Mouse (Mus musculus): ENCODE results near the gene Skor1. TPM values are rescaled to one million over a fixed set of nuclear protein-coding genes. Genes with fewer than 3 reads are reported as not detected.
A peak's percentile ranks its signal among the peaks of the same experiment; 100 is the strongest.

The Skor1 gene
- polyA plus RNA-seq, 1 experiment from 2014 or later, result not detected

GRCm38 (mm10) chr9:63098887-63099286 is 49.9 kb downstream of the Skor1 start:
- ATAC-seq (ENCODE audit: insufficient read depth, low FRiP score, low read depth), result no peak
- WGBS, result 64% methylated on average over 4 of the region's 4 CpGs
- no peak overlapping the region for H3K27ac ChIP-seq

GRCm38 (mm10) chr9:63097204-63097603 is 51.6 kb downstream of the Skor1 start:
- WGBS, result 57% methylated on average over 1 of the region's 1 CpGs
- no peak for ATAC-seq (ENCODE audit: insufficient read depth, low FRiP score, low read depth)

More at GRCm38 (mm10) chr9:63098887-63099286, 49.9 kb downstream of the Skor1 start:
- Histone ChIP-seq H3K9me3 (no peaks in the 10 kb centered on the region), H3K4me2 (no peak overlapping the region), H3K27me3 (replicated peaks) (no peaks in the 10 kb centered on the region), H3K4me3 (replicated peaks) (no peak overlapping the region), H3K36me3 (no peaks in the 10 kb centered on the region), H3K9ac (no peak overlapping the region), H3K4me1 (0 out of 2 replicates have a peak, but pooled peaks cover 5% of the 10 kb centered on the region)

DNA sequence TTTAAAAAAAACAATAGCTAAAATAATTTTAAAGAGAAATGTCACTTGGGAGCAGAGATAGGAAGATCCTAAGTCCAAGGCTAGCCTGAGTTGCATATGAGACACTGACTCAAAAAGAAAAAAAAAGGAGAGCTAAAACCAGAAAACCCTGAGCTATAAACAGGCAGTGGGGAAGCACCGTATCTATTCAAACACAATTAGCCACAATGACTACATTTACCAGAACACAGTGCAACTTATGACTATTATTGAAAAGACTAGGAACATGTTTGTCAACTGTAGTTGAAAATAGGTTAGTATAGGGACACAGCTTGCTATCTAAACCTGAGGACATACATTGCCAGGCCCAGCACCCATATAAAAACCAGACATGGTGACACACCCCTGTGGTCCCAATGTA is 54.7 kb downstream of the Skor1 start:
- no peak overlapping the region for H3K4me2 ChIP-seq
- no peaks in the 10 kb centered on the region for H3K9me3 ChIP-seq
- no peaks in the 10 kb centered on the region for H3K36me3 ChIP-seq
- no peak overlapping the region for H3K4me3 ChIP-seq (replicated peaks)
- no peaks in the 10 kb centered on the region for H3K27me3 ChIP-seq (replicated peaks)
- no peak overlapping the region for H3K27ac ChIP-seq
- H3K4me1 ChIP-seq, result peaks cover 19% of the 10 kb centered on the region
- H3K9ac ChIP-seq, result no peak overlapping the region
- ATAC-seq (ENCODE audit: insufficient read depth, low FRiP score, low read depth), result no peak
- 91% methylated on average over 1 of the region's 1 CpGs for WGBS

More at GRCm38 (mm10) chr9:63097204-63097603, 51.6 kb downstream of the Skor1 start:
- no peak overlapping the region for H3K27ac ChIP-seq
- no peaks in the 10 kb centered on the region for H3K9me3 ChIP-seq
- no peak overlapping the region for H3K4me2 ChIP-seq
- 0 out of 2 replicates have a peak, but pooled peaks cover 10% of the 10 kb centered on the region for H3K4me1 ChIP-seq
- no peak overlapping the region for H3K9ac ChIP-seq
- H3K27me3 ChIP-seq (replicated peaks), result no peaks in the 10 kb centered on the region
- no peaks in the 10 kb centered on the region for H3K36me3 ChIP-seq
- no peak overlapping the region for H3K4me3 ChIP-seq (replicated peaks)

DNA sequence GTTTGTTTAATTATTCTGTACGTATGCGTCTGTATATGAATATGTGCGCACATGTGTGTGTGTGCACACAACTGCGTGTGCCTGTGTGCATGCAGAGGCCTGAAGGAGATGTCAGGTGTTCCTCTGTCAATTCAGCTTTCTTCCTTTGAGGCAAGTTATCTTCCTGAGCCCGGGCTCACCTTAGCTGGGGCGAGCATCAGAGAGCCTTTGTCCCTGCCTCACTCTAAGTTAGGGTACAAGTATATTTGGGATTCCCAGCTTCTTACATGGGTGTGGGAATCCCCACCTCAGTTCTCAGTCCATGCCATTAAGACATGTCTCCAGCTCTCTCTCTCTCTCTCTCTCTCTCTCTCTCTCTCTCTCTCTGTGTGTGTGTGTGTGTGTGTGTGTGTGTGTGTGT is 56.2 kb downstream of the Skor1 start:
- H3K27me3 ChIP-seq (replicated peaks), result no peaks in the 10 kb centered on the region
- 8% methylated on average over 6 of the region's 6 CpGs for WGBS
- H3K9me3 ChIP-seq, result no peaks in the 10 kb centered on the region
- ATAC-seq (ENCODE audit: insufficient read depth, low FRiP score, low read depth), result 0 out of 2 replicates have a peak, but pooled peaks have one; percentile 8
- peak overlapping the region; percentile 54 for H3K4me2 ChIP-seq
- peak overlapping the region; percentile 34 for H3K4me3 ChIP-seq (replicated peaks)
- H3K9ac ChIP-seq, result no peak overlapping the region
- peaks cover 14% of the 10 kb centered on the region for H3K4me1 ChIP-seq
- no peaks in the 10 kb centered on the region for H3K36me3 ChIP-seq
- H3K27ac ChIP-seq, result peak overlapping the region; percentile 89

DNA sequence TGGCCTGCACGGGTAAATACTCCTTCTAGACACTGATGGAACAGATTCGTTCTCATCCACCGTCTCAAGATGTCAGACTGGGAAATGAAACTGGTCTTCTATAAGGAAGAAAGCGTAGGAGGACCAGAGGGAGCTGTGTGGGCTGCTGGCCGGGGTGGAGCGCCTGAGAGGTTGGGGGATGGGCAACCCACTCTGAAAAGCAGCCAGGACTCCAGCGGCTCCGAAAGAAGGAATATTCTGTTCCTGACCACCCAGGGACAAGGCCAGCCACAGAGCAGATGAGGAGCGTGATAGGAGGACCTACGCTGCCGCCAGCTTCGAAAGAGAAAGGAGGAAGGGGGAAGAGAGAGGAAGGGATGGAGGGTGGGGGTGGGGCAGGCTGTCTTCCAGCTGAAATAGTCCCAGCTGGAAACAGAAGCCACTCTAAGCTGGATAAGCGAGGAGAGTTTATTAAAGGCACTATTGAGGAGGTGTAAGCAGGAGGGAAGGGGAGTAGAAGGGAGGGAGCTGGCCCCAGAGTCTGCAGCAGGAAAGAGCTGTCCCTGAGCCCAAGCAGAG is 56.7 kb downstream of the Skor1 start:
- Histone ChIP-seq H3K27me3 (replicated peaks) (no peaks in the 10 kb centered on the region), H3K36me3 (no peaks in the 10 kb centered on the region), H3K9me3 (no peaks in the 10 kb centered on the region), H3K4me2 (peak overlapping the region; percentile 54), H3K4me1 (peaks cover 14% of the 10 kb centered on the region), H3K4me3 (replicated peaks) (peak overlapping the region; percentile 34), H3K27ac (peak overlapping the region; percentile 89), H3K9ac (no peak overlapping the region)
- peak; percentile 81; the same call in 1 of the 2 replicates for ATAC-seq (ENCODE audit: insufficient read depth, low FRiP score, low read depth)
- WGBS, result under 1% methylated on average over 13 of the region's 13 CpGs

DNA sequence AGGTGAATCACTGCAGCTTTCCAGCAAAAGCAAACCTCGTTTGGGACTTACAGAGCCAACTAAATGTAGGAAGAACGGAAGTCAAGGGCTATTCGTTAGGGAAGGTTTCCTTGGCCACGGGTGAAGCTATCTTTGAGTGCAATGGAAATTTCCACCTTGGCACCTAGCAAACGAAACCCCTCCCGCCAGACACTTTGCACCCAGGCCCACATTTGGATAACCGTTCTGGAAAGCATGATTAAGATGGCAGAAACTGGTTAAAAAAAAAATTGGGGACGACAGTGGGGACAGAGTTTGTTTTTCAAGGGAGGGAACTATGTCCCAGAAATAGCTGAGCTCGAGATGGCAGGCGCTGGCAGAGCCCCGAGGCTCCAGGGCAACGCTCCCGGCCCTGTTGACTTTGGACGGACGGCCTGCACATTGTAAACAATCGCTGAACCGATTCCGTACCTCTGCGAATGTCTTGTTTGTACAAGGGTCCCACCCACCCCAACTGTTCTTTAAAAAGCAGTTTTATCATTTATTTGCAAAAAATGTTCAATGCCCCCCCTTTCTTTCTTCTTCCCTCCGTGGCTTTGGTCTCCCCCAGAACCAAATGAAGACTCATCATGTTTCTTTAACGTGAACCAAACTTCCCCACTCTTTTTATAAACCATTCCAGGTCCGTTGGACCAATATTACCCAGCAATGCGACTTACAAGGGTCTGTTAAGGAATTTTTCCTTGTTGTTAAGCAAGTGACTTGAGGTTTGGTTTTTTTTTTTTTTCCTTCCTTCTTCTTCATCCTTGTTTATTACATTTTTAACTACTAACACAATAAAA is 57.5 kb downstream of the Skor1 start:
- no peaks in the 10 kb centered on the region for H3K36me3 ChIP-seq
- H3K27me3 ChIP-seq (replicated peaks), result no peaks in the 10 kb centered on the region
- no peaks in the 10 kb centered on the region for H3K9me3 ChIP-seq
- H3K4me1 ChIP-seq, result peaks cover 14% of the 10 kb centered on the region
- peak overlapping the region; percentile 54 for H3K4me2 ChIP-seq
- H3K9ac ChIP-seq, result no peak overlapping the region
- peak; percentile 41; the same call in 1 of the 2 replicates for ATAC-seq (ENCODE audit: insufficient read depth, low FRiP score, low read depth)
- peak overlapping the region; percentile 34; the same call in 1 of the 2 replicates for H3K4me3 ChIP-seq (replicated peaks)
- peak overlapping the region; percentile 89 for H3K27ac ChIP-seq
- 14% methylated on average over 23 of the region's 23 CpGs for WGBS

DNA sequence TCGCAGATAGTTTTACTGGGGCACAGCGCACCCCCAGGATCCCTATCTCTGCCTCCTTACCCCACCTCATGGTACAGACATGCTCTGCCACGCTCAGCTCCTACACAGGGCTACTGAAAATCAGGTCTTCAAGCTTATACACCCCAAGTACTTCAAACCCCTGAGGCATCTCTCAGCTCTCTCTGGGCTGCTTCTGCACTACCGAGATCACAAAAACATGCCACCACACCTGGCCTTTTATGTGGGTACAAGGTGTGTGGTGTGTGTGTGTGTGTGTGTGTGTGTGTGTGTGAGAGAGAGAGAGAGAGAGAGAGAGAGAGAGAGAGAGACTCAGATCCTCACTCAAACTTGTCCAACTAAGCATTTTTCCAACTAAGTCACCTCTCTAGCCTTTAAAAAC is 59.6 kb downstream of the Skor1 start:
- Histone ChIP-seq H3K27ac (no peak overlapping the region), H3K9ac (no peak overlapping the region), H3K9me3 (no peaks in the 10 kb centered on the region), H3K4me1 (peaks cover 14% of the 10 kb centered on the region), H3K4me3 (replicated peaks) (no peak overlapping the region), H3K4me2 (no peak overlapping the region), H3K27me3 (replicated peaks) (no peaks in the 10 kb centered on the region), H3K36me3 (no peaks in the 10 kb centered on the region)
- 91% methylated on average over 4 of the region's 4 CpGs for WGBS
- no peak for ATAC-seq (ENCODE audit: insufficient read depth, low FRiP score, low read depth)

Other genes with a start within 250 kb of the Skor1 start
- gene Pias1, start 161.0 kb downstream of the Skor1 start, polyA plus RNA-seq (2015; fragmentation: Nextera tagmentation; extraction: Ambion mirVana), result 46.7 and 48.0 TPM in 2 replicates
- gene Map2k5, start 228.9 kb upstream of the Skor1 start, polyA plus RNA-seq (2015; fragmentation: Nextera tagmentation; extraction: Ambion mirVana), result 26.1 and 28.2 TPM in 2 replicates

Measured in stomach, embryonic 15.5 days (tissue).